Mouse (Mus musculus) ES-CJ7 (cell line): ENCODE measurements around the gene Kctd10.

Experiments used
- DNase-seq: peaks from one replicate; pipeline ENCODE4 v3.0.0; 2011; ENCODE audit warnings: low read depth, low spot score

The Kctd10 gene

GRCm38 (mm10) chr5:114380209-114381012, at the start of gene Kctd10, which contains the start of gene Ube3b:
Gene Kctd10, minus strand, starts transcription at chr5:114380508.
Gene Ube3b, plus strand, starts transcription at chr5:114380607.
- peak; percentile 88 for DNase-seq

- no peak for DNase-seq
Measured at GRCm38 (mm10) chr5:114429781-114430180, 49.5 kb upstream of the Kctd10 start.

GRCm38 (mm10) chr5:114428621-114429020, 48.3 kb upstream of the Kctd10 start:
- DNase-seq = no peak

GRCm38 (mm10) chr5:114426732-114427131, 46.4 kb upstream of the Kctd10 start:
- DNase-seq = no peak

DNA sequence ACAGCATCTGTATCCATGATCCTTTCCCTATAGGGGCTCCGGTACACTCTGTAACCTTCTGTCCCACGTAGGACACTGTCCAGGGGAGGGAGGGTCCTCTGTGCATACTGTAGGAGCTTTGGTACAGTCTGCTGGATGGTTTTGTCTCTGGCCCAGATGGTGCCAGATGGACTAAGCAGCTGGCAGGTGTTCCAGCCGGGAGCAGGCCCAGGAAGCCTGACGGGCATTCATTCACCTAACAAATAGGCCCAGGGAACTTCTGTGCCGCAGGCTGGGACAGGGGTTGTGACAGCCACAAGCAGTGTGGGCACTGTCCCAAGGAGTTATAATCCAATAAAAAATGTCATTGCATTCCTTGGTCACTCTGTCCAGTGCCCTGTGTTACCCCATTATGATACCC, 43.7 kb upstream of the Kctd10 start:
- DNase-seq = no peak

DNA sequence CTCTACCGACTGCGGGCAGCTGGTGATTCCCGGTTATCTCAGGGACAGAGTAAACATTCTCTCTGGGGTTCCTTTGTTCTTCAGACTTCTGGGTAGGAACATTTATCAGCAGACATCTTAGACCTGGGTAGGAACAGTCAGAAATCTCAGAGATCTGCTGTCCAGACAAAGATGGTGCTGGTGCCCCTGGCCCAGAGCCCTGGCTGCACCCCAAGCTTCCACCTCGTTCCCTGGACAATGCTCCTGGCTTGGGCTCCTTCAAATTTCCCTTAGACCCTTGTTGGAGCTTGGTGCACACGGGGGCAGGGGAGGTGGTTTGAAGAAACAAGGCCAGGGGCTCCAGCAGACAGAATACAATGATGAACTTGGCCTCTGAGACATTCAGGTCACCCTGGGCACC, 42.3 kb upstream of the Kctd10 start:
- DNase-seq = no peak

GRCm38 (mm10) chr5:114421561-114422298, 41.4 kb upstream of the Kctd10 start:
- no peak for DNase-seq

- peak; percentile 38 for DNase-seq
Measured at GRCm38 (mm10) chr5:114418541-114418940, 38.2 kb upstream of the Kctd10 start.

- DNase-seq = no peak
Measured at GRCm38 (mm10) chr5:114416855-114417254, 36.5 kb upstream of the Kctd10 start.

- DNase-seq = no peak
Measured at GRCm38 (mm10) chr5:114415606-114416005, 35.3 kb upstream of the Kctd10 start.

GRCm38 (mm10) chr5:114413067-114413735, 32.9 kb upstream of the Kctd10 start:
- DNase-seq = no peak

DNA sequence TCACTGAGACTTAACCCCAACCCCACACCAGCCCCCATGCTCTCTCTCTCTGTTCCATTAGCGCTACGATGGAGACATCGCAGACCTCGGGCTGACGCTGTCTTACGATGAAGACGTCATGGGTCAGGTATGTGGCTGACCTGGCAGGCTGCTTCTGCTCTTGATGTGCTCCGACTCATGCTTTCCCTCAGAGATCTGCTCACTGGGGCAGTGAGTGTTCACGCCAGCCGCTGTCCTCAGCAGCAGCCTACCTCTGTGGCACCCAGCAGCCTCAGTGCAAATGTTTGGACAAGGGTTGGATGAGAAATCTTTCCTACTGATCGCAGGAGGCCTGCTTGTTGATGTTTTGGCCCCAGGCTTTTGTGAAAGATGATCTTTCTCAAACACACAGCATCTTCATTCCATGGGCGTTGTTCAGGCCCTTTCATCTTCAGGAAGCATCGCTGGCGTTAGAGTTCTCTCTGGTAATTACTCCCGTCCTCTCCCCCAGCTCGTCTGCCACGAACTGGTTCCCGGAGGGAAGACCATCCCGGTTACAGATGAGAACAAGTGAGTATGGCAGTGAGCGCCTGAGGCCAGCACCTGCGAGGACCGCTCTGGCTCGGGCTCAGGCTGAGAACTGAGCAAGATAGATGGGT, 32.2 kb upstream of the Kctd10 start:
- no peak for DNase-seq

GRCm38 (mm10) chr5:114410429-114410828, 30.1 kb upstream of the Kctd10 start:
- no peak for DNase-seq

DNA sequence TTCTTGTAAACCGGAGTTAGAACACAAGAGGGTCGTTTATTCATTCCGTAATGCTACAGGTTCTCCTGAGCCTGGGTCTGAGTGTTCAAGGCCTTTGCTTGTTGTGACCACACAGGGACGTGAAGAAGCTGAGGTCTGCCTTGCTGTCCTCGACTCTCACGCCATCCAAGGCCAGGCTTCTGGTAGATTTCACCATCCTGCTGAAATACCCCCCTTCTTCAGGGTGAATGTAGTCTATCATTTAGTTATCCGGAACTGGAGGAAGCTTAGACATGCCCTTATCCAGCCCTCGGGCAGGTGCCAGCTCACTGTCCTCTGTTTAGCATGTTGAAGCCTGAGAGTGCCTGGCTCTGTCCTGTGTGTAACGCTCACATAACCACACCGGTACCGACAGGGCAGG, 28.5 kb upstream of the Kctd10 start:
- no peak for DNase-seq

- no peak for DNase-seq
Measured at GRCm38 (mm10) chr5:114407810-114408209, 27.5 kb upstream of the Kctd10 start.

GRCm38 (mm10) chr5:114407269-114407668, 27.0 kb upstream of the Kctd10 start:
- DNase-seq = no peak

DNA sequence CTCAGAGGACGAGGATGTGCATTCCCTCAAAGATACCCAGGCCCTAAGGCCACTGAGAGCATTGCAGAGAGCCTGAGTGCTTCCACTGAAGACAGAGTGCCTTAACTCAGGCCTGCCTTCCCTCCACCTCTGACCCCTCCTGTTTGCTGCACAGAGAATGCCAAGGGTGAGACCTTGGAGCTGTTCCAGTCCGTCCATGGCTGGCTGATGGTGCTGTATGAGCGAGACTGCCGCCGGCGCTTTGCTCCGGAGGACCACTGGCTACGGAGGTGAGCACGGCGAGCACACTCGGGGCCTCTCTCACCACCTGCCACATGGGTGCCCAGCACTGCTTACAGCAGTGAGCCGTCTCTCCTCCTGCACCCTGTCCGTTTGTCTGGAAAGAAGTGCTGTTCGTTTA, 26.3 kb upstream of the Kctd10 start:
- no peak for DNase-seq

- no peak for DNase-seq
Measured at GRCm38 (mm10) chr5:114393169-114393568, 12.9 kb upstream of the Kctd10 start.

DNA sequence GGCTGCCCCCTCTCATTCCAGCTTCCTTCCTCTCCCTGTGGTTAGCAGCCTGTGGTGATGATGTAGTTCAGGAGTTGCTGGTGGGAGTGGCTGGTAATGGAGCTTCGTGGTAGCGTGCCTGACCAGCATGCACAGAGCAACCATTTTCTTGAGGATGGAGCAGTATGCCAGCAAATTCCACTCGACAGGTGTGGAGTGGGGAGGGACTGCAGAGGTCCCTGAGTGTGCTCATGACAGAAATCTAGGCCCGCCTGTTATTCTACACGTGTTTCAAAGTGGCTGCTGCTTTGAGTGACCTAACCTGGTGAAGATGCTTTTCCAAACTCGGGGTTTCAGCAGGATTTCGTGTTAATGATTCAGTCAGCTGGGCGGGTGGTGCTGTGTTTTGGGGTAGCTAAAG, 4.1 kb upstream of the Kctd10 start:
- no peak for DNase-seq

- peak; percentile 70 for DNase-seq
Measured at GRCm38 (mm10) chr5:114383184-114383904, 3.0 kb upstream of the Kctd10 start.

GRCm38 (mm10) chr5:114381013-114381351, 674 bp upstream of the Kctd10 start:
- no peak for DNase-seq
